Mouse (Mus musculus) hematopoietic stem cell, adult 5-6 weeks (primary cell): ENCODE data around the gene Slc44a2. TPM values are rescaled to one million over a fixed set of nuclear protein-coding genes. Genes with fewer than 3 reads are reported as not detected.

Experiments used
- ATAC-seq, 2 experiments: fragments of 125-278 bp in 1 of 2; replicated peaks in 1 of 2; 2 replicates each; pipeline ENCODE4 v1.8.0; 2016 to 2017; ENCODE audit warnings: inconsistent platforms in 2 of 2, mild to moderate bottlenecking in 2 of 2, moderate number of reproducible peaks in 2 of 2, low read depth in 1 of 2, moderate TSS enrichment in 1 of 2; ENCODE audit not compliant: low FRiP score in 2 of 2, poor library complexity in 2 of 2, severe bottlenecking in 2 of 2, insufficient read depth in 1 of 2, low TSS enrichment in 1 of 2
- total RNA-seq: library from RNA; stranded (forward); fragments of 172-1452, 232-1000 nt; gene quantifications from 2 replicates; pipeline ENCODE4 v1.2.3, GENCODE M21; 2017

Slc44a2 gene
- total RNA-seq, 1 experiment from 2014 or later, result 65.7 TPM

DNA sequence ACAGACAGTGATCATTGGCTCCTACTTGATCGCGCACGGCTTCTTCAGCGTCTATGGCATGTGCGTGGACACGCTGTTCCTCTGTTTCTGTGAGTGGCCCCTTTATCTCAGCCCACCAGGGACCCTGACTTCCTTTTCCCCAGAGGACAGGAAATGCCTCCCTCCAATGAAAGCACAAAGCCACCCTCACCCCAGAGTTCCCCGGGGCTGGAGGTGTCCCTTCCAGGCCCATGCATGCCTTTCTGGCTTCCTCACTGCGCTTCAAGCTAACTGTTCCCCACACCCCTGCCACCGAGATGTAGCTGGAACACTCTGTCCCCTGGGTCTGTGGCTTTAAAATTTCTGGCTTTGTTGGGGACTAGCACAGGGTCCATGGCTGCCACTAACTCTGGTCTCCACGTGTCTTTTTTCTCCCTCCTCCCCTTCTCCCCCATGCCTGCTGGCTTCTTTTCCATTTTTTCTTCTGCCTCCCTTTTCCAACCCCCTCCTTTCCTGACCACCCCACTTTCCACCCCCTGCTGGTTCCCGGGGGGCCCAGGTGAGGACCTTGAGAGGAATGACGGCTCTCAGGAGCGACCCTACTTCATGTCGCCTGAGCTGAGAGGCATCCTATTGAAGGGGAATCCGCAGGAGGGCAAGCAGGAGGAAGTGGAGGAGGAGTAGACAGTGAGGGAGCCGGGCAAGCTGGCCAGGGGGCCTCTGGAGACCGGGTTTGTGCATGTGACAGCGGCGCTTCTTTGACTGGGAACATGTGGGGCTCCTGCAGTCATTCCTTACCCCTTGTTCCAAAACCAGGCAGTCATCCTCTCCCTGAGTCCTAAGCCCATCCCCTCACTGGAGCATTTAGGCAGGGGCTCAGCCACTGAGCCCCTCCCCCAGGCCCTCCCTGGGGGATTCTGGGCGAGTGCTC is 32.2 kb downstream of the Slc44a2 start:
- ATAC-seq, result peak; percentile 67 to 68

DNA sequence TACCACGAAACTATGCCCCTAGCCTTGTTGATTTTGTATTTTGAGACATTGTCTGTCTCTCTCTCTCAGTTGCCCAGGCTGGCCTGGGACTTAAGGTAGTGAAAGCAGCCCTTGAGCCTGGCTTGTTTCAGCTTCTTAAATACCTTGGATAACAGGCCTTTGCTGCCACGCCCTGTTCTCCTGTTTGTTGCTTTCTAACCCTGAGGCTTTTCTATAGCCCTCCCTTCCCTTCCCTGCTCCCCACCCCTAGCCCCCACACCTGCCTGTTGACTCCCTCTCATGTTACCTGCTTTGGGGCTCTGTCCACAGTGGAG is 32.8 kb downstream of the Slc44a2 start:
- no peak for ATAC-seq

DNA sequence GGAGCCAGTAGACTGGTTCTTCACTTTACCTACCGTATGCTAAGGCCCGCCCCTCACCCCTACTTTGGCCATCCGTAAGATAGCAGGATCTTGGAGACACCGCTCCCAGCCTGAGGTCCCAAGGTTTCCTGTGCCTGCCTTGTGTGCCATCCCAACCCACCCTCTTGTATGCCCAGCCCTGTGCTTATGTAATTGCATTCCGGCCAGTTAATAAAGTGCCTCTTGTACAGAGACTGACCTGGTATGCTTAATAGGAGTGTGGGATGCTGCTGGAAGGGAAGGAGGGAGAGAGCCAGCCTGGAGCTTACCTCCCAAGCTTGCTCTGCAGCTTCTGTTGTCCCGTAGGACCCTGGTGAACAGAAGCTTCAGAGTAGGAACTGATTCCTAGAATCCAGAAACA is 34.3 kb downstream of the Slc44a2 start:
- ATAC-seq, result no peak

DNA sequence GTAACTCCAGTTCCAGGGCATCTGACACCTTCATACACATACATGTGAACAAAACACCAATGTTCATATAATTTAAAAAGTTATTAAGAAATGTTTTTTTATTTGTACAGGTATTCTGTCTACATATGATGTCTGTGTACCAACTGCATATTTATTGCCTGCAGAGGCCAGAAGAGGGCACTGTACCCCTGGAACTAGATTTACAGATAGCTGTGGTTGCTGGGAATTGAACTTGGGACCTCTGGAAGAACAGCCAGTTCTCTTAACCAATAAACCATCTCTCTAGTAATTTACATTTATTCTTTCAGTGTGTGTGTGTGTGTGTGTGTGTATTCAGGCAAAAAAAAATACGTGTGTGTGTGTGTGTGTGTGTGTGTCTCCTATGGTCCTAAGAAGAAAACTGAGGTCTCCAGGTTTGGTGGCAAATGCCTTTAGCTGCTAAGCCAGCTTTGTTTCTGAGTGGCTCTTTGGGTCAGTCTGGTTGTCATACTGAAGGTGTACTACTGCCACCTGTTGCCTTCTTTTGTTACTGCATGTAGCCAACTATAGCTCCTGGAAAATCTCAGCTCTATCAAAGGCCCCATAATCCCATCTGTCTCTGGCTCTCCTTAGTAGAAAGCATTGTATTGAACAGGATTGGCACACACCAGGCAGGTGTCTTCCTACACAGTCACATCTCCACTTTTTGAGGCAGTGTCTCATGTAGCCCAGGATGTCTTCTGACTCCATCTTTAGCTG is 36.7 kb downstream of the Slc44a2 start:
- peak; percentile 72; a peak in 3 of 4 replicates for ATAC-seq

- ATAC-seq, result no peak
These were observed 46.2 kb downstream of the Slc44a2 start for GRCm38 (mm10) chr9:21366541-21367220.

- peak; percentile 82 to 87 for ATAC-seq
These were observed 47.0 kb downstream of the Slc44a2 start, which contains the start of gene Ilf3 for GRCm38 (mm10) chr9:21367357-21368111. TSS of gene Ilf3 (plus strand) at chr9:21367871.

- peak in 1 of 2 experiments; percentile 34; a peak in 3 of 4 replicates for ATAC-seq
These were observed 47.7 kb downstream of the Slc44a2 start for GRCm38 (mm10) chr9:21368131-21368584.

GRCm38 (mm10) chr9:21369080-21369479 is 48.6 kb downstream of the Slc44a2 start:
- no peak for ATAC-seq

GRCm38 (mm10) chr9:21370876-21371275 is 50.4 kb downstream of the Slc44a2 start:
- ATAC-seq, result no peak

DNA sequence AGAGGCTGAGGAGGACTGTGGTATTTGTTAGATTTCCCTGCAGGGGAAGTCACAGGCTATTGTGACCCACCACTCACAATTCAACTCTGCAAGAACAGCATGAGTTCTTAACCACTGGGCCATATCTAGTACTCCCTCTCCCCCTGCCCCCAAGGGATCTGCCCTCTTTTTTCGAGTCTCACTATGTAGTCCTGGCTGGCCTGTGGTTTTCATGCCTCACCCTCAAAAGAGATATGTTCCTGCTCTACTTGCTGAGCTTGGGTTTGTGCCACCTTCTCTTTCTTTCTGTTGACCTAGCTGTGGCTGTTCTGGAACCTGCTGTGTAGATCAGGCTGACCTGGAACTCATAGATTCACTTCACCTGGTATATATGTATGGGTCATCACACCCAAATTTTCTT is 52.0 kb downstream of the Slc44a2 start:
- ATAC-seq, result no peak

DNA sequence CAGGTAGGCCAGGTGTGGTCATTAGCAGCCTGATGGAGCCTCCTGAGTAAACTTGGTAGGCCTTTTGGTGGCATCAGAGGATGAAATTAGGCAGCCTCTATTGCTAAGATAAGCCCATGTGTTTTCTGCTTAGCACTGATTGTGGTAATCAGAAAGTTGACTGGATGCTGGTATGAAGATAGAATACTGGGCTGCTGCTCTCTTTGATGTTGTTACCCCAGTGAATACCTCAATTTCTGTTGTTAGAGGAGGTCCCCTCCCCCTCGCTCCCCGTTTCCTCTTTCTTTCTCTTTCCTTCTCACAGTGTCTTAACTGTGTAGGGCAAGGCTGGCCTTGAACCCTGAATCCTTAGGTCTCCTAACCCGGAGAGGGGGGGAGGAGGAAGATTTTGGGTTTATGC is 58.7 kb downstream of the Slc44a2 start:
- ATAC-seq, result no peak

DNA sequence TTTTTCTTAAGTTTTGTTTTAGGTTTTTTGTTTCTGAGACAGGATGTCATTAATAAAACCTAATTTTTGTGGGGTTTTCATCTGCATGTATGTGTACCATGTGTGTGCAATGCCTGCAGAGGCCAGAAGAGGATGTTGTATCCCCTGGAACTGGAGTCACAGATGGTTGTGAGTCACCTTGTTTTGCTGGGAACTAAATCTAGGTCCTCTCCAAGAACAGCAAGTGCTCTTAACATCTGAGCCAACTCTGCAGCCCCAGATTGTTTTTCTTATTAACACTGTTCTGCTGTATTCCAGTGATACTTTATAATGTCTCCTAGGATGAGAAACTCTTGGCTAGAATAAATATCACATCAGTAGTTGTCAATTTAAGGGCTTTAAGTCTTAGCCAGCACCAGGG is 60.4 kb downstream of the Slc44a2 start:
- ATAC-seq, result no peak

GRCm38 (mm10) chr9:21383966-21384365 is 63.5 kb downstream of the Slc44a2 start:
- ATAC-seq, result no peak

GRCm38 (mm10) chr9:21392646-21393175 is 72.2 kb downstream of the Slc44a2 start:
- ATAC-seq, result no peak

DNA sequence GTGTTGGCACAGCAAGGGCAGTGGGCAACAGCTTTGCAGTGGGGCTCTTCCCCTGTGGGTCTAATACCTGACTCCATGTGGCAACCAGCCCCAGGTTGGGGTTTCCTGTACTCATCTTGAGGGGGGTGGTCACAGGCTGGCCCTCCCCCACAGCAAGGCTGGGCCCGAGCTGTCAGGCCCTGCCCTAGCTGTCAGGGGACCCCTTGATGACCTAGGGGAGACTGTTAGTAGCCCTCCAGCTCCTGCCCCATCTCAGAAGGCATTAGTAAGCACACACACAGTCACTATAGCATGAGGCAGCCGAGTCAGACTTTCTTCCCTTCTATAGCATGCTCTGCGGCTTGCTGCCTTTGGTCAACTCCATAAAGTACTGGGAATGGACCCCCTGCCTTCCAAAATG is 75.2 kb downstream of the Slc44a2 start:
- no peak for ATAC-seq

- no peak for ATAC-seq
These were observed 76.7 kb downstream of the Slc44a2 start for GRCm38 (mm10) chr9:21397170-21397569.

GRCm38 (mm10) chr9:21401042-21401441 is 80.5 kb downstream of the Slc44a2 start:
- ATAC-seq, result no peak
